Mouse (Mus musculus): ENCODE measurements around the gene Srpk3. TPM values are rescaled to one million over a fixed set of nuclear protein-coding genes. Genes with fewer than 3 reads are reported as not detected.

Srpk3 gene
- polyA plus RNA-seq, 1 experiment from 2014 or later = 2.7 TPM

GRCm38 (mm10) chrX:73823747-73824146 lies 49.5 kb downstream of the Srpk3 start:
- Histone ChIP-seq H3K4me1 (ENCODE audit: control insufficient read depth, insufficient read depth, low read length) (no peaks in the 10 kb centered on the region), H3K4me3 (ENCODE audit: low read depth, low read length) (peak overlapping the region; percentile 55), H3K36me3 (ENCODE audit: control insufficient read depth, insufficient read depth, low read length) (no peaks in the 10 kb centered on the region), H3K27me3 (ENCODE audit: control insufficient read depth, insufficient read depth, low read length) (no peaks in the 10 kb centered on the region), H3K27ac (ENCODE audit: low read length) (no peak overlapping the region), H3K9ac (replicated peaks; ENCODE audit: low read depth, low read length) (no peak overlapping the region; the same call in 1 of the 2 replicates), H3K9me3 (ENCODE audit: control insufficient read depth, low read depth, low read length) (no peaks in the 10 kb centered on the region), H3K4me2 (replicated peaks; ENCODE audit: low read depth, low read length) (peak overlapping the region; percentile 44)
- WGBS = 24% methylated on average over 17 of the region's 17 CpGs
- 0 out of 2 replicates have a peak, but pooled peaks have one; percentile 6 for ATAC-seq (ENCODE audit: insufficient number of reproducible peaks, insufficient read depth, low FRiP score, low read depth)

- ATAC-seq (ENCODE audit: insufficient number of reproducible peaks, insufficient read depth, low FRiP score, low read depth) = peak; percentile 85
- Histone ChIP-seq H3K36me3 (ENCODE audit: control insufficient read depth, insufficient read depth, low read length) (no peaks in the 10 kb centered on the region), H3K9me3 (ENCODE audit: control insufficient read depth, low read depth, low read length) (no peaks in the 10 kb centered on the region), H3K27me3 (ENCODE audit: control insufficient read depth, insufficient read depth, low read length) (no peaks in the 10 kb centered on the region), H3K27ac (ENCODE audit: low read length) (0 out of 2 replicates have a peak within 1 kb of the TSS, but pooled peaks have one; percentile 27), H3K4me3 (ENCODE audit: low read depth, low read length) (peak within 1 kb of the TSS; percentile 55), H3K9ac (replicated peaks; ENCODE audit: low read depth, low read length) (peak within 1 kb of the TSS; percentile 64), H3K4me2 (replicated peaks; ENCODE audit: low read depth, low read length) (peak within 1 kb of the TSS; percentile 44), H3K4me1 (ENCODE audit: control insufficient read depth, insufficient read depth, low read length) (no peaks in the 10 kb centered on the region)
- WGBS = 21% methylated on average over 60 of the region's 84 CpGs
Observed at GRCm38 (mm10) chrX:73824185-73825151, 50.3 kb downstream of the Srpk3 start, which contains the start of gene Pdzd4. Gene Pdzd4, minus strand, starts transcription at chrX:73824969.

Other genes with a start within 250 kb of the Srpk3 start
- 5.0 and 7.3 TPM in 2 replicates for gene Dusp9, start 135.0 kb upstream of the Srpk3 start, polyA plus RNA-seq (2014; fragmentation: Nextera tagmentation; extraction: Ambion mirVana)
- gene Pnck, start 114.3 kb upstream of the Srpk3 start, polyA plus RNA-seq (2014; fragmentation: Nextera tagmentation; extraction: Ambion mirVana) = 27.0 and 27.7 TPM in 2 replicates
- gene Slc6a8, start 101.3 kb upstream of the Srpk3 start, polyA plus RNA-seq (2014; fragmentation: Nextera tagmentation; extraction: Ambion mirVana) = 11.0 and 12.2 TPM in 2 replicates
- gene Bcap31, start 58.2 kb upstream of the Srpk3 start, polyA plus RNA-seq (2014; fragmentation: Nextera tagmentation; extraction: Ambion mirVana) = 254 and 260 TPM in 2 replicates
- 19.2 and 19.6 TPM in 2 replicates for gene Abcd1, start 57.8 kb upstream of the Srpk3 start, polyA plus RNA-seq (2014; fragmentation: Nextera tagmentation; extraction: Ambion mirVana)
- 0.59 and 0.78 TPM in 2 replicates for gene Plxnb3, start 17.3 kb upstream of the Srpk3 start, polyA plus RNA-seq (2014; fragmentation: Nextera tagmentation; extraction: Ambion mirVana)
- 217 and 238 TPM in 2 replicates for gene Idh3g, start 12.5 kb downstream of the Srpk3 start, polyA plus RNA-seq (2014; fragmentation: Nextera tagmentation; extraction: Ambion mirVana)
- gene Ssr4, start 12.6 kb downstream of the Srpk3 start, polyA plus RNA-seq (2014; fragmentation: Nextera tagmentation; extraction: Ambion mirVana) = 227 and 236 TPM in 2 replicates
- 1.6 and 1.9 TPM in 2 replicates for gene Pdzd4, start 50.6 kb downstream of the Srpk3 start, polyA plus RNA-seq (2014; fragmentation: Nextera tagmentation; extraction: Ambion mirVana)
- not detected in 2 replicates for gene Avpr2, start 117.7 kb downstream of the Srpk3 start, polyA plus RNA-seq (2014; fragmentation: Nextera tagmentation; extraction: Ambion mirVana)
- 12.1 and 13.5 TPM in 2 replicates for gene L1cam, start 121.7 kb downstream of the Srpk3 start, polyA plus RNA-seq (2014; fragmentation: Nextera tagmentation; extraction: Ambion mirVana)
- gene Arhgap4, start 147.5 kb downstream of the Srpk3 start, polyA plus RNA-seq (2014; fragmentation: Nextera tagmentation; extraction: Ambion mirVana) = 3.0 and 3.2 TPM in 2 replicates
- gene Naa10, start 147.5 kb downstream of the Srpk3 start, polyA plus RNA-seq (2014; fragmentation: Nextera tagmentation; extraction: Ambion mirVana) = 126 and 137 TPM in 2 replicates
- 38.6 and 43.9 TPM in 2 replicates for gene Renbp, start 156.4 kb downstream of the Srpk3 start, polyA plus RNA-seq (2014; fragmentation: Nextera tagmentation; extraction: Ambion mirVana)
- gene Hcfc1, start 192.0 kb downstream of the Srpk3 start, polyA plus RNA-seq (2014; fragmentation: Nextera tagmentation; extraction: Ambion mirVana) = 73.9 and 80.1 TPM in 2 replicates
- 52.7 and 58.5 TPM in 2 replicates for gene Irak1, start 249.5 kb downstream of the Srpk3 start, polyA plus RNA-seq (2014; fragmentation: Nextera tagmentation; extraction: Ambion mirVana)